Mouse (Mus musculus) forebrain, embryonic 11.5 days (tissue): ENCODE measurements at regions not wholly inside any gene's neighbourhood (a gene's known extent, or its start where the extent isn't known, plus 50 kb on each side); places are given as distances from the start of the nearest gene placed in this dataset.

Source experiments
- ATAC-seq: fragments of 200-750 bp; cut with Nextera tagmentation; replicated peaks from 2 replicates; pipeline ENCODE4 v1.8.0; 2017; ENCODE audit warnings: moderate TSS enrichment; ENCODE audit not compliant: low FRiP score
- DNase-seq: peaks from one replicate; pipeline ENCODE4 v3.0.0-alpha.2; 2017; ENCODE audit warnings: low spot score
- H3K27ac ChIP-seq: fragments of 300-500 bp; sonication (generic); 2 replicates; pipeline ENCODE4 v1.5.1; 2014; ENCODE audit warnings: low read depth, low read length
- H3K27me3 ChIP-seq: fragments of 300-500 bp; sonication (generic); 2 replicates; pipeline ENCODE4 v1.6.1; 2014; ENCODE audit warnings: mild to moderate bottlenecking, low read length, mixed read lengths; ENCODE audit not compliant: control insufficient read depth, insufficient read depth
- H3K36me3 ChIP-seq: fragments of 300-500 bp; sonication (generic); 2 replicates; pipeline ENCODE4 v1.6.1; 2014; ENCODE audit warnings: mild to moderate bottlenecking, low read length, moderate library complexity, mixed read lengths; ENCODE audit not compliant: control insufficient read depth, insufficient read depth
- H3K4me1 ChIP-seq: fragments of 300-500 bp; sonication (generic); replicated peaks from 2 replicates; pipeline ENCODE4 v1.6.1; 2014; ENCODE audit warnings: low read length, mixed read lengths; ENCODE audit not compliant: control insufficient read depth, insufficient read depth
- H3K4me2 ChIP-seq: fragments of 300-500 bp; sonication (generic); 2 replicates; pipeline ENCODE4 v1.6.1; 2014; ENCODE audit warnings: low read depth, mild to moderate bottlenecking, low read length, moderate library complexity, mixed read lengths; ENCODE audit not compliant: severe bottlenecking
- H3K4me3 ChIP-seq: fragments of 300-500 bp; sonication (generic); 2 replicates; pipeline ENCODE4 v1.5.1; 2014; ENCODE audit warnings: low read depth, low read length
- H3K9ac ChIP-seq: fragments of 300-500 bp; sonication (generic); 2 replicates; pipeline ENCODE4 v1.6.1; 2014; ENCODE audit warnings: low read length
- H3K9me3 ChIP-seq: fragments of 300-500 bp; sonication (generic); 2 replicates; pipeline ENCODE4 v1.6.1; 2016; ENCODE audit warnings: low read length, mixed read lengths; ENCODE audit not compliant: control insufficient read depth
- WGBS: fragments of 180-500 bp; shearing (Covaris S2); extraction: QIAGEN DNeasy Blood & Tissue Kit; methylation state at CpG from one replicate; pipeline ENCODE4 v1.1.7; 2014; 5-methylcytosine and 5-hydroxymethylcytosine counted together

DNA sequence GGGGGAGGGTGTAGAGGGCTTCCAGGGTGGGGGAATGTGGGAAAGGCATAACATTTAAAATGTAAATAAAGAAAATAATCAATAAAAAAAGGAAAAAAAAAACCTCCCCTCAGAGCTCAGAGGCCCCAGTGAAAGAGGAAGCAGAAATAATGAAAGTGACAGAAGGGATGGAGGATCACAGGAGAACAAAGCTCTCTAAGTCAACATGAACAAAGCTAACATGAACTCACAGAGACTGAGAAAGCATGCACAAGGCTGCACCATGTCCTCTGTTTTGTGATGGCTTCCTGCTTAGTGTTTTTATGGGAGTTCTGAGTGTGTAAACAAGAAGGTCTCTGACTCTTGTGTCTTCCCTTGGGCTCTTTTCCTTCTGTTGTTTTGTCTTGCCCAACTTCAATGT, 136.6 kb upstream of the Veph1 start:
- no peak overlapping the region for H3K4me3 ChIP-seq
- H3K4me2 ChIP-seq: no peak overlapping the region
- no peaks in the 10 kb centered on the region for H3K4me1 ChIP-seq
- H3K36me3 ChIP-seq: no peaks in the 10 kb centered on the region
- no peak overlapping the region for H3K27ac ChIP-seq
- DNase-seq (no peak), ATAC-seq (no peak)
- H3K9ac ChIP-seq: no peak overlapping the region
- H3K9me3 ChIP-seq: no peaks in the 10 kb centered on the region
- no peaks in the 10 kb centered on the region for H3K27me3 ChIP-seq

DNA sequence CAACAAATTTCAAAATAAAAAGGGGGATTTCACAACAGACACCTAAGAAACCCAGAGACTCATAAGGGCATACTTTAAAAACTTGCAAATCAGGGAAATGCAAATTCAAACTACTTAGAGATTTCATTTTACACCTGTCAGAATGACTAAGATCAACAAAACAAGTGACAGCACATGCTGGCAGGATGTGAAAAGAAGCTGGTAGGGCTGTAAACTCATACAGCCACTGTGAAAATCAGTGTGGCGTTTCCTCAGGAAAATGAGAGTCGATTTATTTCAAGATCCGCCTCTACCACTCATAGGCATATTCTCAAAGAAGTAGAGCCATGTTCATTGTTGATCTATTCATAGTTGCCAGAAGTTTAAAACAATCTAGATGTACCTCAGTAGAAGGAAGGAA, 133.6 kb upstream of the Veph1 start:
- H3K4me1 ChIP-seq: no peaks in the 10 kb centered on the region
- H3K4me3 ChIP-seq: no peak overlapping the region
- no peak overlapping the region for H3K27ac ChIP-seq
- H3K9me3 ChIP-seq: no peaks in the 10 kb centered on the region
- H3K4me2 ChIP-seq: no peak overlapping the region
- no peak for DNase-seq
- no peaks in the 10 kb centered on the region for H3K36me3 ChIP-seq
- H3K27me3 ChIP-seq: no peaks in the 10 kb centered on the region
- ATAC-seq: no peak
- 87% methylated on average over 3 of the region's 3 CpGs for WGBS
- H3K9ac ChIP-seq: no peak overlapping the region

DNA sequence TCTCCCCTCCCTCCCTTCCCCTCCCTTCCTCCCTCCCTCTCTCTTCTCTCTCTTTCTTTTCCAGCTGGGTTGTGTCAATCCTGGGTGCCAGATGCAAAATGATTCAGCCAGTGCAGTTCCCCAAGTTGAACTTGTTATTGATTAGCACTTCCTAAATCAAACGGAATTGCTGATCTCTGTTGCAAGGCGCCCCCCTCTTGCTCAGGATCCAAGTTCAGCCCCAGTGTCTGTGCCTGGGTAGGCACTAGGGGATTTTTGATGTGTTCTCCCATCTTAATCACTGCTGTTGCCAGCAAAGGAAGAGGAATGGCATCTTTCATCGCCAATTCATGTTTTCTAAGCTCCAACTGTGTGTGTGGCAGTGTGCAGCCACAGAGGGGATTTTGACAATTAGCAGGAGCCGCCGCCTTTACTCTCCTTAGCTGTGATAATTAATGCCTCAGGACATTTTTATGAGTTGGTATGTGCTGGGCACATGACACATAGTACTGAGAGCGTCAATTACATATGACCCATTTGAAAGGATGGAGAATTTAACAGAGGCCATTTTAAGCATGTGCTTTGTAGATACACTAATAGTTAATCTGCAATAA, 125.9 kb upstream of the Veph1 start:
- ATAC-seq: 0 out of 2 replicates have a peak, but pooled peaks have one; percentile 42
- no peaks in the 10 kb centered on the region for H3K27me3 ChIP-seq
- no peaks in the 10 kb centered on the region for H3K36me3 ChIP-seq
- 39% methylated on average over 6 of the region's 6 CpGs for WGBS
- H3K4me3 ChIP-seq: no peak overlapping the region
- DNase-seq: no peak
- no peak overlapping the region for H3K9ac ChIP-seq
- no peak overlapping the region for H3K27ac ChIP-seq
- H3K4me2 ChIP-seq: no peak overlapping the region
- H3K9me3 ChIP-seq: no peaks in the 10 kb centered on the region
- peaks cover 3% of the 10 kb centered on the region; the same call in 1 of the 2 replicates for H3K4me1 ChIP-seq

DNA sequence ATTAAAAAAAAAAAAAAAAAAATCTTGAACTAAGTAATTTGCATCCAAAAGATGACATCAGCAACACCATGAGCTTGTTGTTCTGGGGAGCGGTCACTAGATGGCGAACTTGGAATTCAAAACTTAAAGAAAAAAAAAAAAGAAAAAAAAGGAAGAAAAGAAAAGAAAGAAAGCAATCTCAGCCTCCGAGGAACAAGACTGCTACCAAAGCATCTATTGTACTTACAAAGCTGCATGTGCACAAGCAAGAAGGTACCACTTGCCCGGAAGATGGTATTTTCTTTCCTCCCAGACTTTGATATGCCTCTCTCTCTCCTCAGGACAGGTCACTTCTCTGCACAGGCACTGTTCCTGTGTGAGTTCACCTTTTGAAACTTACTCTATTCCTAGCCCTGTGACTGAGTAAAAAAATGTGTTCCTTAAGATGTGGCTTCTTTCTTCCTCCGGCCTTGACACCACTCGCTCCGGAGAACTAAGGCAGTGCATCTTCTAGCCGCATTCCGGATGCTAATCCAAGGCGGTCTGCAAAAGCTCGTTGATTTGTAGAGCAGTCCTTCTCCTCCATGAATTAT, 114.2 kb upstream of the Veph1 start:
- WGBS: 29% methylated on average over 11 of the region's 11 CpGs

DNA sequence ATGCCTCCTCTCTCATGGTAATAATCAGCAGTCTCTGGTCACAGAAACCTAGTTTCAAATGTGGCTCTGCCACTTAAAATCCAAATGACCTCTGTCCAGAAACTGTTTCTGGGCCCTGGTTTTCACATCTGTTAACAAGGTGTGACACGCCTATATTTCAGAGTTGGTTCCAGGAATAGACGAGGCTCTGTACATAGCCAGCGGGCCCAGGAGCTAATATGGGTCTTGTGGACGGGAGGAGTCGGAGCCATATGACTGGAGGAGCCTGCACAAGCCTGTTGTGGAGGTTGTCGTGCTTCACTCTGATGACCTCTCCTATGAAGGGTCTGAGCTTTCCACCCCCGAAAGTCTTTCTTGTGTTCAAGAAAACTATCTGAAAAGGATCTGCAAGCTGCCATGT, 112.2 kb upstream of the Veph1 start:
- Histone ChIP-seq H3K4me2 (no peak overlapping the region), H3K27me3 (no peaks in the 10 kb centered on the region), H3K9ac (no peak overlapping the region), H3K9me3 (no peaks in the 10 kb centered on the region), H3K4me3 (no peak overlapping the region), H3K27ac (no peak overlapping the region), H3K36me3 (no peaks in the 10 kb centered on the region), H3K4me1 (0 out of 2 replicates have a peak, but pooled peaks cover 1% of the 10 kb centered on the region)
- WGBS: 87% methylated on average over 7 of the region's 7 CpGs
- no peak for ATAC-seq
- DNase-seq: no peak

More for the DNA sequence above, 114.2 kb upstream of the Veph1 start:
- DNase-seq (no peak), ATAC-seq (peak; percentile 49; the same call in 1 of the 2 replicates)
- Histone ChIP-seq H3K4me1 (0 out of 2 replicates have a peak, but pooled peaks cover 1% of the 10 kb centered on the region), H3K9ac (peak overlapping the region; percentile 45), H3K27ac (no peak overlapping the region), H3K27me3 (no peaks in the 10 kb centered on the region), H3K36me3 (no peaks in the 10 kb centered on the region), H3K9me3 (no peaks in the 10 kb centered on the region), H3K4me2 (peak overlapping the region; percentile 42), H3K4me3 (0 out of 2 replicates have a peak overlapping the region, but pooled peaks have one; percentile 11)

DNA sequence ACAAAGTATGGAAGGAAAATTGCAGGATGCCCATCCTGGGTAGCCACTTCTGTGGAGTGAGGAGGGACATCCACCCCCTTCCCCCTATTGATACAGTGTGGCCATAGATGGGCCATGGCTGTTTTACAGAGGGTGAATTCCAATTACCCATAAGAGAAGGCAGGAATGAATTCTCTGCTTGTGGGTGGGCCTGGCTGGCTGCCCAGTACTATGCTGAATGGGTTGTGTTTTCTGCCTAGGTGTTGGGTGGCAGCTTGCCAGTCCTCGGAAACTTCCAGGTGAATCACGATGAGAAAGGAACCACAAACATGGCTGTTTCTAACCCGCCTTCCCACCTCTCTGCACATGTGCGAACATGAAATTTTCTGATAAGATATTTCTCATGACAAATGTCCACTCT, 109.0 kb upstream of the Veph1 start:
- H3K27ac ChIP-seq: no peak overlapping the region
- H3K4me3 ChIP-seq: no peak overlapping the region
- no peaks in the 10 kb centered on the region for H3K36me3 ChIP-seq
- 87% methylated on average over 4 of the region's 4 CpGs for WGBS
- H3K4me1 ChIP-seq: no peaks in the 10 kb centered on the region
- no peaks in the 10 kb centered on the region for H3K9me3 ChIP-seq
- H3K4me2 ChIP-seq: no peak overlapping the region
- DNase-seq (no peak), ATAC-seq (no peak; the same call in 1 of the 2 replicates)
- no peaks in the 10 kb centered on the region for H3K27me3 ChIP-seq
- no peak overlapping the region for H3K9ac ChIP-seq

DNA sequence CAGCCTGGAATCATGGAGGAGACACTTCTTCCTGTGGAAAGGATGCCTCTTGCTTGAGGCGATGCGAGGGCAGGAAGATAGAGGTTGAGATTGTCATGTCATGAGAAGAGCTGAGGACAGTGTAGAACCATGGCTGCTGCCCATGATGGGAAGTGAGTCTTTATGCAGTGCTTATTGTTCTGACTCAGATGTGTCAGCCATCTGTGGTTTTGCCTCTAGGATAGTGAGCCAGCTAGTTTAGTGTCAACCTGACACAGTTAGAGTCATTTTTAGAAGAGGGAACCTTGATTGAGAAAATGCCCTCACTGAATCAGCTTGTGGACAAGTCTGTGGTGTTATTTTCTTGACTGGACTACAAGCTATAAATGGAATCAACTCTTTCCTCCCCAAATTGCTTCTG, 107.1 kb upstream of the Veph1 start:
- no peak overlapping the region for H3K4me3 ChIP-seq
- no peak overlapping the region for H3K27ac ChIP-seq
- H3K36me3 ChIP-seq: no peaks in the 10 kb centered on the region
- H3K9ac ChIP-seq: no peak overlapping the region
- ATAC-seq (no peak), DNase-seq (no peak)
- H3K4me2 ChIP-seq: no peak overlapping the region
- H3K9me3 ChIP-seq: no peaks in the 10 kb centered on the region
- 88% methylated on average over 2 of the region's 2 CpGs for WGBS
- H3K27me3 ChIP-seq: no peaks in the 10 kb centered on the region
- no peaks in the 10 kb centered on the region for H3K4me1 ChIP-seq

DNA sequence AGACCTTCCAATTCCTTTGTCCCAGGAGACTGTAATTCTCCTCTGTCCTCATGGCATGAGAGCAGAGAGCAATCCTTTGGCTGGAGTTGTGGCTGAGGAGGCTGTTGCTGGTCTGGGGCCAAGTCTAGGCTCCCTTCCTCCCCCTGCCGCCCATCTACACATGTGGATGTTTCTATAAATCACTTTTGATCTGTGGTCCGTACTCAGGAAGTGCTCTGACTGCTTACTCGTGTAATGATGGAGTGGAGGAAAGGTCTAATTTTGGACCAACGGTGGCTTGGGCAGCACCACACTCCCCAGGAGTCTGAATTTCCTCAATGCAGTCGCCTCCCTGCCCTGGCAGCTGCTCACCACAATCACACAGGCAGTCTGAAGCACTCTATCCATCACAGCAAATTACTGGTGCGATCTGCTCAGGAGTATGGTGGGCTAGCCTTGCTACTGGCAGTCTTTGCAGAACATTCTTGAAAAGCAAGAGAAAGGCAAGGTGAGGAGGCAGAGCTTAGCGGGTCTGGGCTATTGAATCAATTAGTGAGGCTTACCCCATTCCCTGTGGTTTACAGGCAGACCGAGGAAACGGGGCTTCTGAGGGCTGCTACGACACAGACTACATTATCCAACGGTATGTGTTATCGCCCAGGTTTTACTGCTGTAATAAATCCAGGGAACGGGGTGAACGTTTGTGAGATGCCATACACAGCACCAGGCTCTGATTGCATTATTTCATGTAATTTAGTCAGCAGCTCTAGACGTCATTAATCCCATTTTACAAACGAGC, 104.3 kb upstream of the Veph1 start:
- Histone ChIP-seq H3K36me3 (no peaks in the 10 kb centered on the region), H3K9me3 (no peaks in the 10 kb centered on the region), H3K9ac (no peak overlapping the region), H3K4me2 (no peak overlapping the region), H3K27ac (no peak overlapping the region), H3K27me3 (no peaks in the 10 kb centered on the region), H3K4me3 (no peak overlapping the region), H3K4me1 (no peaks in the 10 kb centered on the region)
- DNase-seq: no peak
- ATAC-seq: no peak
- 73% methylated on average over 16 of the region's 16 CpGs for WGBS
